Mouse (Mus musculus): ENCODE data around the gene Fbxo31.

Fbxo31 gene

DNA sequence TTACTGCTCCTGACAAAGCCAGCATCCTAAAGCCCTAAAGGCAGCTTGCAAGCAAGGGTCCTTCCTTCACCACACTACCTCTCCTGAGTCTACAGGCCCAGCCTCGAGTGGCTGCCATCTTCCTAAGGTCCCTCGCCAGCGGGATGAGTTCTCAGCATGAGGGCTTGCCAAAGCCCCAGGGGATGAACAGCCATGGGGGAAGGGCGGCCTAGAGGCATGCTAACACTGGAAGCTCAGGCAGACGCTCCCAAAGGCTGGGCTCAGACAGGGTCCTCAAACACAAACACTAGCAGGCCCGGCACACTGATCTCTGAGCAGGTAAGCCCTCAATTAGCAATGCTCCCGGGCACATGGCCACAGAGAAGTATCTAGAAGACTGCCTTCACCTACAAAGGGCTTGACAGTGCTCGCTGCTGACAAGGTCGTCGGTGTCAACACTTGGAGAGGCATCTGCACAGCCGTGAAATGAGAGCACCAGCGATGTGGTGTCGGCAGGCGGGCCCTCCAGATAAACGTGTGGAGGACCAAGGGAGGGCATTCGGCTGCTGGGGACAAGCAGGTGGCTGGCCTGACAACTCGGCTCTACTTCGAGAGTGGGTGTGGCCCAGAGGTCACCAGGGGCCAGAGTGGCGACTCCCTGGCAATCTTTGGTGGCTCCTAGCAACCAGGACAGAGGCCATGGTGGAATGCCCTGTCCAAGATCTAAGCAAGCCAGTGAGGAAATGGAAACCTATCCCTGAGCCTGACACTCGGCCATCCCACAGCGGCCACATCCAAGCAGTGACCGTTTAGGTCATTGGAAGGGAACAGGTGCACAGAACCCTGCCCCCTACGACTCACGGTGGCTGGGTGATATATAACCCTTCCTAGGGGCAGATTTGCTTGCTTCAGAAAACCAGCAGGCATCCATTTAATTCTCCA, 27.3 kb downstream of the Fbxo31 start:
- no peak for DNase-seq

DNA sequence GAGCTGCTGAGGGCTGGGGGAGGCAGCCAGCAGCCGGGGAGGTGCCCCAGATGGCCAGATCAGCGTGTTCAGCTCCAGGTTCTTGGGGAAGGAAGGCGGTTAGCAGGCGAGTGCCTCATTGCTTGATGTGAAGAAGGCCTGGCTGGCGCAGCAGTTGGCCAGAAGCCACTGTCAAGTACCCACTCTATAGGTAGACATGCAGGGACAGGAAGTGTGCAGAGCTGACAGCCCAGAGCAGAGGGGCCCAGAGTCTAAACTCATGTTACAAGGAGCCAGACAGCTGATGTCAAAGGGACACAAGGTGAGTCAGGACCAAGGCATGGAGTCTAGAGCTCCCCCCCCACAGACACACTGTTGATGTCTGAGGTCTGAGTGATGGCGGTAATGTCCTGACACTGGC, 28.6 kb downstream of the Fbxo31 start:
- peak; percentile 50 for DNase-seq

DNA sequence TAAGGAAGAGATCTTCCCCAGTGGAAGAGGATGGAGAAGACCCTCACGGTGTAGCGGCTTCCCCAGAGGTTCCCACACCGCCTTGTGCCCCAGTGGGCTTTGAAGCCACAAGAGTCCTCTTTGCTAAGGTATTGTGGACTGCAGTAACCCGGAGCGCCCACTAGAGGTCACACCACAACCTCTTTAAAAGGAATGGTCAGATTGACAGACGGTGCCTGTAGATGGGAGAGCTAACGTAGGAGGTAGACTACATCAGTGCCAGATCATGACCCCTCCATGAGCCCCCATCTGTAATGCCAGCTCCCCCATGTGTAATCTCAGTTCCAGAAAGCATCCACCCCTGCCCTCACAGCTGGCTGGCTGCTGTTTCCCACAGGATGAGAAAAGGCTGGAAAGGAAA, 31.5 kb downstream of the Fbxo31 start:
- peak; percentile 91 for DNase-seq

DNA sequence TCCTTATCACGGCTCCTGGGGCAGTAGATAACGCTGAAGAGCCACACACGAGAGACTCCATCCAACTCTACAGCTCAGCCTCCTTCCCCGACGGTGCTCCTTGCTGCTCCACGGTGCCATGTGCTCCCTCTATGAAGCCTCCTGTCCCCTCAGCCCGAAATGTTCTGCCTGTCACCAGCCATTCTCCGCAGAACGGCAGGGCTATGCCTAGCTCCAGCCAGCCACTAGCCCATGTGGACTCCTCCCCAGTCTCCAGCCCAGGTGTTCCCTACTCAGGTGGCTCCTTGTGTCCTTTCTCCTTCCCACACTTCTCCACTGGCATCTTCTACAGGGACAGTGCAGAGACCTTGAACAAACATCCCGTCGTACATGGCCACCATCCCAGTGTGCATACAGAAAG, 33.7 kb downstream of the Fbxo31 start:
- no peak for DNase-seq

DNA sequence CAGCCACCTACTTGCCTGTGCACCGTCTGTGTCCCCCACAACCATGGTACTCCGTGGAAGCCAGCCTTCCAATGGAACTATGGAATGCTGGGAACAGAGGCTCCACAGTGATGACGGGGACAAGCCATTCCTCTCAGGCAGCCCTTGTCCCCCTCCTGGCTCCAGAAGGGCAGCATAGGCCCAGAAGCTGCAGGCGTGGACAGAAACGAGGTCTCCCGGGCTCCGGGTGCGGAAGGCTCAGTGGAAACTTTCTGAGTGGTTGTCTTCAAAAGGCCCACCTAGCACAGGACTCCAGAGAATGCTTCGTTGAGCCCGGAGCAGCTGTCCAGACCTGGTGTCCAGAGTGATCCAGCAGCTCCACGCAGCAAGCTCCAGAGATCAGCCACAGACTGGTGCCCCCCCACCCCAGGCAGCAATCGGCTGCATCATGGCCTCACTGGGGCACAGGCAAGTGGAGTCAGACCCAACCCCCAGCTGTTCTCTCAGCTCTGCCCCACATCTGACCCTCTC, 34.3 kb downstream of the Fbxo31 start, which contains the start of gene 1700018B08Rik:
1700018B08Rik (minus strand) TSS at position 45 of the 510 bp plus-strand sequence.
- no peak for DNase-seq

DNA sequence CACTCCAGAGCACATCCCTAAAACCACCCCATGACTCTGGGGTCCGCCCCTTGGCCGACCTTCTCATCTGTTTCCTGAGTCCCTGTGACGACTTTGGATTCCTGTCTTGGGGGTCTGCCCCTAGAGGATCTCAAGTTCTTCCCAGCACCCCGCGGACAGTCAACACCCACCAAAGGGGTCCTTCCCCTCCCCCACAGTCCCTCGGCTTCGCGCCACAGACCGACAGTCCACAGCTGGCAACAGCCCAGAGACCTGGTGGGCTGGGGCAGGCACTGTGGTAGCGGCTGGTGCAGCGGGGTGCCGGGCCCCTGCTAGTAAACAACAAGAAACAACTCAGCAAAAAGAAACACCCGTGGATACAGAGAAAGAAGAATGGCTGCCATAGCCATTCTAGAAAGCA, 35.7 kb downstream of the Fbxo31 start:
- no peak for DNase-seq

DNA sequence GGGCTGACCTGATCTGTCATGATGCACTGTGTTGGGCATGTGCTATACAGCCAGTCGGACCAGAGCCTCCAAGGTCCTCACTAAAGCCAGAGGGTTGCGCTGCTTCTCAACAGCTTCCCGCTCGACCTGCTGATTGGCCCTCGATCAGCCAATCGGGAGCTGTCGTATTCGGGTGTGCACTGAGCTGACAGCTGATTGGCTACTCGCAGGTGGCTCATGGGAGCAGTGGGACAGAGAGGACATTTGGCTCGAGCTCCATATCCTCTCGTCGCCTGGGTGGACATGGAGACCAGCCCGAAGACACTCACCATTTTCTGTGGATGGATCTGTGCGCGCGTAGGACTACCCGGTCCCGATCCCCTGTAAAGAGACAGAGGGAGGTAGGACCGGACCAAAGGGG, 36.7 kb downstream of the Fbxo31 start:
- no peak for DNase-seq

DNA sequence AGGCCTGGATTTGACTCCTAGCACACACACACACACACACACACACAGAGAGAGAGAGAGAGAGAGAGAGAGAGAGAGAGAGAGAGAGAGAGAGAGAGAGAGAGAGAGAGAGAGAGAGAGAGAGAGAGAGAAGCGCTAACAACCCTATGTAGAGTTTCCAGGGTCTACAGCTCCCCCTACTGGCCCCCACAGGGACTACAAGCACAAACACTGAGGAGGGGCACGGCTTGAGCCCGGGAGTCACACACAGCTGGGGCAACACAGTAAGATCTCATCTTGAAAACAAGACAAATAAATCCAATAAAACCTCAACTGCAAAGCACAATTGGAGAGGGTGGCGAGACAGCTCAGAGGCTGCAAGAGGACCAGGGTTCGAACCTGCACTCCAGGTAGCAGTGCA, 46.2 kb downstream of the Fbxo31 start:
- peak; percentile 36 for DNase-seq

DNA sequence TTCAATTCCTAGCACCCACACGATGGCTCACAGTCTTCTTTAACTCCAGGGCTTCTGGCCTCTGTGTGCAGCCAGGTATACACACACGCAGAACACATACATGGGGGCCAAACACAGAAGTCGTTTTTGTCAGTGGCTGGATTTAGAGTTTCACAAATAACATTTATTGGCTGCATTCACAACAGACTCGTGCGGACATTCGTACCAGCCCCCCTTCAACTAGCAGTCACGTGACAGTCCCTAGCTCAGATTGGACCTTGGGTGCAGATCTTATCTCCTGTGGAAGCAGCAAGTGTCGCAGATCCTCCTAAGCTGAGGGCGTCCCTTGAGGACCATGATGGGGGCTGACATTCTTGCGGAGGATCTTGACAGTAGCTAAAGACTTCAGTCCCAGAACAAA, 48.0 kb downstream of the Fbxo31 start:
- no peak for DNase-seq

DNA sequence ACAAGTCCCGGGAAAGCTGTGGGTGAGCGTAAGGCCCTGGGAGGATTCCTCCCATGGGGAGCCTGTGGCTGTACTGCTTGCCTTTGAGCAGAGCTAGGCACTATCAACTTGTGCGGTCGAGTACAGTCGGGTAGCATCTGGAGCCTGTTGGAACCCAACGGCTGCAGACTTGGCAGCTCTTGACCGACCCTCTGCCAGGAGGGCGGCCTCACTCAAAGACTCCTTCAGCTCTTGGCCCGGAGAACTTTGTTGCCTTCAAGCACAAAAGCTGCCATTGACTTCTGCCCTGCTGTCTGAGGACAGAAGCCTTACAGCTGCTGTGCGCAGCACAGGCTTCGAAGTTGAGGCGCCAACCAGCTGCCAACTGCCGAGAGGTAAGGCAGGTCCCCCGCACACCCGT, 49.8 kb downstream of the Fbxo31 start:
- peak; percentile 63 for DNase-seq

DNA sequence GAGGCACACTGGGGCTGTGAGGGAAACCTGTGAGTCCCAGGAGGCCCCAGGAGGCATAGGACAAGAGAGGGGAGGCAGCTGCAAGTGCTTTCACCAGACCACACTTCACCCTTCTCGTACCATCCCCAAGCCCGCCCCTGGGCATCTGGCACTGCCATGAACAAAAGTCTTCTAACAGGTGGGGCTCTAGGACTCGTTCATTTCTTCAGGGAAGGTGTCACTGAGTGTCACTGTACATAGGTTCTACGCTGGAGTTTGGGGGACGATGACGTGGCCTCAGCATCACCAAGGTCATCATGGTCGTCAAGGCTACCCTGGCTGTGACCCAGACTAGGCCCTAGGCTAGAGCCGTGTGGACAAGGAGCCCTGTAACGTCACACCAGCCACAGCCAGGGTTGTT, 50.9 kb downstream of the Fbxo31 start:
- no peak for DNase-seq

DNA sequence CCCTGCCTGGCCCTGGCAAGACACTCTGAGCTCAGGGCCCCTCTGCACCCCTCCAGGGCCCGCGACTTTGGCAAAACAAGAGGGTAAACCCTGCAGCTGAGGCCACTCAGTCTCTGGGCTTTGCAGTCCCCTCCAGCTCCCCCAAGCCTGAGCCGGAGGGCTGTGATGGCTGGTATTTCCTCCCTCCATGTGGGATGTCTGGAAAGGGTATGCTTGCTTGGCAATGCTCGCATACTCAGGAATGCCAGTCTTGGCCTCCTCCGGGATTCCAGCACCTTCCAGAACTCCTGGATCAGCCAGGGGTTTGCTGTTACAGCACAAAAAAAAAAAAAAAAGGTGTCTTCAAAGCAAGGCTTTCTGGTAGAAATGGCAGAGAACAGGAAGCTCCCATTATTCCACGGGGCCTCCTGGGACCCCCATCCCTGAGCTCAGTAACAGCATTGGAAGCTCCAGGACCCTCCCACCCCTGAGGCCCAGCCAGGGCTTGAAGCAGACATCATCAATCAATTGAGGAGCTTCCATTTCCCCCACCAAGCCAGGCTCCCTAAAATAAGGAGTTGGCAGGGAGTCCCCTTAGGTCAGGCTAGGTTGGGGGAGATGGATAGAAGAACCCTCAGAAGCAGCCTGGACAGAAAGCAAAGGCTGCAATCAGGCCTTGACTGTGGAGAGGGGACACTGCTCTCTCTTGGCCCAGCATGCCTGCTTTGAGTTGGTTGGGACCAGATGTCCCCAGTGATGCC, 51.6 kb downstream of the Fbxo31 start:
- DNase-seq: peak; percentile 20

DNA sequence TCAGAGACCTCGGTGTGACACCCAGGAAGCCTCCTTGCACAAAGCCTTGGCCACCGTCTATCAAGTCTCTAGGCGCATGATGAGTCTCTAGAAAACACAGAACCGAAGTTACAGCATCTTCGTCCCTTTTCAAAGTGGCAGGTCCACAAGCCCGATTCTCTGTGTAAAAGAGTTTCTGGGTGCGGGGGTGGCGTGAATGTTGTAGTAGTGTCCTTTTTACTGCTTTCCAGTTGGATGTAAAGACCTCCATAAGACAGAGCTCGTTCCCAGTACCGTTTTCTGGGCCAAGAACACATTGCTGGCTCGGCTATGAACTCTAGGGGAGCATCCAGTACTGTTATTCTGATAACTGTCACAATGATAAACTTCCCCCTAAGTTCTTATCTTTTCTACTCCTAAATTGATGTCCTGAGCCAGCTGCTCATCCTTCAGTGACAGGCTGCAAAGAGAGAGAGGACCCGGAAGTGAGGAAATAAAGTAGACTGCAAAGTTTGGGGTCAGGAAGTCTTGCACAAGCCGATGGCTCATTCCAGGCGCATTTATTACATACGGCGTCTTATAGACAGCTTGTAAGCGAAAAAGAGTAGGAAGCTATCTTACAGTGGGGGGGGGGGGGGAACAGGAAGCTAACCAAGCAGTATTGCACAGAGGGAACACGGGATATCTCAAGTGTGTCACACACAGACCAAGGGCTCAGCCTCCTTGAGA, 53.3 kb downstream of the Fbxo31 start:
- DNase-seq: no peak

DNA sequence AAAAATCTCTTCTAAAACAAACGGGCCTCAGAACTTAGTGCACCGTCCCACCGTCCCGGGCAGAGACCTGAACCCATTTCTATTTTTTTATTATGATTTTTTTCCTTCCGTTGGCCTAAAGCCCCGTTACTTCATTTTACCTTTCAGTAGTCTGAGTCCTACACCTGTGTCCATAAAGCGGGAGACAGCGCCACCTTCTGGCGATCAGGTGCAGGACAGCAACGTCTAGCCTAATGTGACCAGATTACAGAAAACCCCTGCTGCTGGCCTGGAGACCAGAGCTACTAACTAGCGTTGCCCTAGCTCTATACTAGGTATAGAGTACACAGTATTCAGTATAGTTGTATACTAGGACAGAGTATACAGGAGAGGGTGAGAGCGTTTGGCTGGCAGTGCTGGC, 65.2 kb downstream of the Fbxo31 start:
- DNase-seq: peak; percentile 87

DNA sequence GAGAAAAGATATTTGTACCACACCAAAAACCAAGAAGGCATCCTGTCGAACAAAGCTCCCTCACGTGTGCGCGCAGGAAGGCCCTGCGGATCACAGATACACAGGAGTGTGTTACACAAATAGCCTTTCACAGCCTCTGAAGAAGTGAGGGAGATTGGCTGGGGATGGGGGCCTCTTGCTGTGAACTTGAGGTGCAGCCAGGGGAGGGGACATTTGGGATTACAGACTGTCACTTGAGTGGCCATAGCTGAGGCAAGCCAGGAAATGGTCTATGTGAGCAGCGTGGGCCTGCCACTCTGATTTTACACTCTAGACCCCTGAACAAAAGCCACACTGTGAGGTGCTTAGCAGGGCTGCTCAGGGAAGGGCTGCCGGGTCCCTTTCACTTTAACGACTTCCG, 66.9 kb downstream of the Fbxo31 start:
- DNase-seq: no peak

All from lung, postnatal 36 days (tissue).